Mouse (Mus musculus) thymus, adult 2 months (tissue): ENCODE data around the gene Rapgef5. TPM values are rescaled to one million over a fixed set of nuclear protein-coding genes. Genes with fewer than 3 reads are reported as not detected.

ENCODE experiments used
- DNase-seq: peaks from one replicate; pipeline ENCODE4 v3.0.0; 2021
- H3K27ac ChIP-seq: fragments of 200-500 bp; 2 replicates; pipeline ENCODE4 v1.5.1; 2012; ENCODE audit warnings: low read length, control low read depth; ENCODE audit not compliant: control insufficient read depth, insufficient read depth
- H3K27me3 ChIP-seq: fragments of 200-500 bp; 2 replicates; pipeline ENCODE4 v1.6.1; 2012; ENCODE audit warnings: mild to moderate bottlenecking, low read length, moderate library complexity, mixed read lengths; ENCODE audit not compliant: control insufficient read depth, insufficient read depth
- H3K36me3 ChIP-seq: fragments of 200-500 bp; 2 replicates; pipeline ENCODE4 v1.6.1; 2012; ENCODE audit warnings: mild to moderate bottlenecking, low read length, moderate library complexity; ENCODE audit not compliant: control insufficient read depth, insufficient read depth
- H3K4me1 ChIP-seq: fragments of 200-500 bp; replicated peaks from 2 replicates; pipeline ENCODE4 v1.6.1; 2012; ENCODE audit warnings: low read length; ENCODE audit not compliant: control insufficient read depth, insufficient read depth
- H3K4me3 ChIP-seq: fragments of 200-500 bp; 2 replicates; pipeline ENCODE4 v1.5.1; 2012; ENCODE audit warnings: mild to moderate bottlenecking, low read length, control low read depth, moderate library complexity; ENCODE audit not compliant: control insufficient read depth, insufficient read depth
- CTCF ChIP-seq: fragments of 200-500 bp; IDR thresholded peaks from 2 replicates; pipeline ENCODE4 v1.5.1; 2012; ENCODE audit warnings: mild to moderate bottlenecking, control low read depth, low read length, moderate library complexity, borderline replicate concordance; ENCODE audit not compliant: control insufficient read depth, poor library complexity, insufficient read depth; ENCODE audit errors: extremely low read depth
- POLR2A ChIP-seq: fragments of 200-500 bp; IDR thresholded peaks from 2 replicates; pipeline ENCODE4 v1.6.1; 2012; ENCODE audit warnings: mild to moderate bottlenecking, low read length, control low read depth, moderate library complexity; ENCODE audit not compliant: control insufficient read depth, poor library complexity, insufficient read depth; ENCODE audit errors: extremely low read depth
- WGBS: fragments of 180-500 bp; shearing (Covaris S2); methylation state at CpG from one replicate; pipeline ENCODE4 v1.1.7; 2018; 5-methylcytosine and 5-hydroxymethylcytosine counted together
- polyA plus RNA-seq: library from polyadenylated mRNA; depleted of rRNA; stranded (reverse); fragments of >200 nt; gene quantifications from 2 replicates; pipeline ENCODE4 v1.2.3, GENCODE M21; 2012

The Rapgef5 gene
- polyA plus RNA-seq, 1 experiment = 5.6 TPM

DNA sequence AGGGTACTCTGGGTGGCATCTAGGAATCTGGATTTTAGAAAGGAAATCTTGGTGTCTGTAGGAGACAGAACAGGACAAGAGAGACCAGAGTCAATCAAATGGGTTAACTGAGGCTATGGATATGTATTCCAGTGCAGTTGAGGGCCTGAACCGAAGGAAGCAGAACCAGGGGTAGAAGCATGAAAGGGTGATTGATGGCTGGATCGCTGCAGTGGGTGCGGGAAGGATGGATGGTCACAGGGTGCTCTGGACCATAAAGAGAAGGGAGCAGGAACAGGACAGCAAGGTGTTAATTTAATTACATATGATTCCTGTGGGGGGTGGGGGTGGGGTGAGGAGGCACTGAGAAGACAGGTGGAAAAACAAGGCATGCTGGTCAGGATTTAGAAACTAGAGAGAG, 76.3 kb downstream of the Rapgef5 start:
- DNase-seq = no peak
- Histone ChIP-seq H3K4me3 (no peak overlapping the region), H3K36me3 (no peaks in the 10 kb centered on the region), H3K27me3 (no peaks in the 10 kb centered on the region), H3K27ac (no peak overlapping the region), H3K4me1 (no peaks in the 10 kb centered on the region)
- WGBS = 98% methylated on average over 3 of the region's 3 CpGs
- no peak for TF ChIP-seq CTCF
- TF ChIP-seq POLR2A = no peak

DNA sequence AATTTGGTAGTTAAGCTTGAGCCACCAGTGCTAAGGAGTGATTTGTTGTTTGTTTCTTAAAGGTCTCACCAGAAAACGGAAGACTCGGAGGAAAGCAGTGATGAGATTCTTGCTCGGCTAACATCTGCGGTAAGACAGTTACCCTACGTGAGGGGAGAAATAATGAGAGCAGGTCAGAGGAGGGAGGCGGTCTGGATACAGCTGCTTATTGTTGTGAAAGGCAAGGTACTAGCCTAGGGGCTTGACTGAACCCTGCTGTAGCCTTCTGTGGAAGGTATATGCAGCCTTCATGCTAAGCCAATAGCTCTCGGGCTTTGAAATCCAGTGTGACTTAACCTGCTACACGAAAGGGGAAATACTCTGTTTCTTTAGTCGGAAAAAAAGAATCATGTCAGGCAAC, 78.9 kb downstream of the Rapgef5 start:
- no peaks in the 10 kb centered on the region for H3K27me3 ChIP-seq
- H3K4me3 ChIP-seq = no peak overlapping the region
- TF ChIP-seq POLR2A (no peak), CTCF (no peak)
- no peak overlapping the region for H3K27ac ChIP-seq
- DNase-seq = no peak
- no peaks in the 10 kb centered on the region for H3K4me1 ChIP-seq
- H3K36me3 ChIP-seq = no peaks in the 10 kb centered on the region
- WGBS = 98% methylated on average over 9 of the region's 9 CpGs

DNA sequence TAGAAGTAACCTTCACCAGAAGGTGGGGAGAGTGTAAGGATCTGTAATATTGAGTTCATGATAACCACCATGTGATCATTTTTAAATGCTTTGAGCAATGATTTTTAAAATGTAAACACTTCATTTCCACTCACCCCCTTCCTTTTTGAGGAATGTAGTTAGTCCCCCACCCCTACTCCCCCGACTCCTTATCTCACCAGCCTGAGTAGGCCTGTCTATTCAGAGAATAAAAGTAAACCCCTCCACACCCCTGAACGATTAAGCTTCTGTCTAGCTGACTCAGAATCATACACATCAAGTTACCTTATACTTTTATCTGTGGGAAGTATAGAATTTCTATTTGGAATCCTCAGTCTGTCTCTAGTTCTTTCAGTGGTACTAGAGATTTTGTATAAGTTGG, 81.9 kb downstream of the Rapgef5 start:
- no peaks in the 10 kb centered on the region for H3K4me1 ChIP-seq
- no peak for DNase-seq
- 83% methylated on average over 2 of the region's 2 CpGs for WGBS
- no peak overlapping the region for H3K27ac ChIP-seq
- H3K27me3 ChIP-seq = no peaks in the 10 kb centered on the region
- no peak overlapping the region for H3K4me3 ChIP-seq
- no peak for TF ChIP-seq CTCF
- no peak for TF ChIP-seq POLR2A
- H3K36me3 ChIP-seq = no peaks in the 10 kb centered on the region

GRCm38 (mm10) chr12:117605966-117606365, 89.7 kb downstream of the Rapgef5 start:
- no peaks in the 10 kb centered on the region for H3K27me3 ChIP-seq
- no peak overlapping the region for H3K4me3 ChIP-seq
- 93% methylated on average over 3 of the region's 3 CpGs for WGBS
- H3K4me1 ChIP-seq = no peaks in the 10 kb centered on the region
- H3K36me3 ChIP-seq = no peaks in the 10 kb centered on the region
- no peak overlapping the region for H3K27ac ChIP-seq
- TF ChIP-seq POLR2A (no peak), CTCF (no peak)
- DNase-seq = no peak

GRCm38 (mm10) chr12:117612715-117613114, 96.4 kb downstream of the Rapgef5 start:
- no peak for TF ChIP-seq CTCF
- TF ChIP-seq POLR2A = no peak
- no peaks in the 10 kb centered on the region for H3K4me1 ChIP-seq
- no peaks in the 10 kb centered on the region for H3K36me3 ChIP-seq
- no peak overlapping the region for H3K4me3 ChIP-seq
- H3K27ac ChIP-seq = no peak overlapping the region
- no peaks in the 10 kb centered on the region for H3K27me3 ChIP-seq
- DNase-seq = no peak
- 91% methylated on average over 3 of the region's 3 CpGs for WGBS

DNA sequence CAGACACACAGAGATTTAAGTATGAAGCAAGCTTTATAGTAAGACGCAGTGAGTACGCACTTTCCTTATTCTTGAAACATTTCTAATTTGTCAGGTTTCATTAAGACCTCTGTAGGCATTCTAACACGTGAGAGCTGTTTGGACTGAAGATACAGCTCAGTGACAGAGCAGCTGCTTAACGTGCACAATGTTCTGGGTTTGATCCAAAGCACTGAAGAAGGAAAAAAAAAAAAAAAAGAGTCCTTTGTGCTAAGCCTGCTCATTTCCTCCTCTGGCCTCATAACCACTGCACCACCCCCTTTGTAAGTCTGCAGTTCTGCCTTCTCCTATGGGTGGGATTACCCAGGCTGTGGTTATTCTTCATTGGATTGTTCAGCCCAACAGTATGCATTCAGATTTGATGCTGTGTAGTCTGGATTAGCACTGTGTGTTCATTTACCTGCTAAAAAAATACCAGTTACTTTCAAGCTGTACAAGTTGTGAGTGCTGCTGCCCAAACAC, 103.3 kb downstream of the Rapgef5 start:
- H3K27me3 ChIP-seq = no peaks in the 10 kb centered on the region

GRCm38 (mm10) chr12:117622972-117623371, 106.7 kb downstream of the Rapgef5 start:
- no peak for DNase-seq
- TF ChIP-seq POLR2A = no peak
- TF ChIP-seq CTCF = no peak
- H3K36me3 ChIP-seq = no peaks in the 10 kb centered on the region
- no peak overlapping the region for H3K4me3 ChIP-seq
- no peaks in the 10 kb centered on the region for H3K27me3 ChIP-seq
- 98% methylated on average over 2 of the region's 2 CpGs for WGBS
- H3K27ac ChIP-seq = no peak overlapping the region
- H3K4me1 ChIP-seq = no peaks in the 10 kb centered on the region

More for the DNA sequence above, 103.3 kb downstream of the Rapgef5 start:
- Histone ChIP-seq H3K4me1 (no peaks in the 10 kb centered on the region), H3K27ac (no peak overlapping the region), H3K36me3 (no peaks in the 10 kb centered on the region), H3K4me3 (no peak overlapping the region)
- 48% methylated on average over 4 of the region's 4 CpGs for WGBS
- TF ChIP-seq POLR2A = no peak
- TF ChIP-seq CTCF = no peak
- no peak for DNase-seq
